Mouse (Mus musculus) granulocyte monocyte progenitor cell, adult 5-6 weeks (primary cell): ENCODE measurements around the gene Batf. TPM values are rescaled to one million over a fixed set of nuclear protein-coding genes. Genes with fewer than 3 reads are reported as not detected.
"Not testable (repeated sequence)": the region's sequence is repeated elsewhere in the genome, so short reads cannot be mapped to it uniquely, and the experiment has no call there.

Source experiments
- ATAC-seq: replicated peaks from 2 replicates; pipeline ENCODE4 v1.8.0; 2016; ENCODE audit warnings: mild to moderate bottlenecking, moderate TSS enrichment, inconsistent platforms; ENCODE audit not compliant: poor library complexity, severe bottlenecking
- total RNA-seq, 2 experiments: library from RNA; stranded (forward) in 1 of 2; stranded (reverse) in 1 of 2; fragments of 200-712, 200-1000 nt in 1 of 2; fragments of >200 nt in 1 of 2; fragmentation: Nextera tagmentation in 1 of 2; gene quantifications; 2 replicates each; pipeline ENCODE4 v1.2.3; 2014 to 2017

Gene Batf
- total RNA-seq (2014; fragmentation: Nextera tagmentation) = 18.5 and 22.2 TPM in 2 replicates
- 30.5 and 31.1 TPM in 2 replicates for total RNA-seq (2017)

DNA sequence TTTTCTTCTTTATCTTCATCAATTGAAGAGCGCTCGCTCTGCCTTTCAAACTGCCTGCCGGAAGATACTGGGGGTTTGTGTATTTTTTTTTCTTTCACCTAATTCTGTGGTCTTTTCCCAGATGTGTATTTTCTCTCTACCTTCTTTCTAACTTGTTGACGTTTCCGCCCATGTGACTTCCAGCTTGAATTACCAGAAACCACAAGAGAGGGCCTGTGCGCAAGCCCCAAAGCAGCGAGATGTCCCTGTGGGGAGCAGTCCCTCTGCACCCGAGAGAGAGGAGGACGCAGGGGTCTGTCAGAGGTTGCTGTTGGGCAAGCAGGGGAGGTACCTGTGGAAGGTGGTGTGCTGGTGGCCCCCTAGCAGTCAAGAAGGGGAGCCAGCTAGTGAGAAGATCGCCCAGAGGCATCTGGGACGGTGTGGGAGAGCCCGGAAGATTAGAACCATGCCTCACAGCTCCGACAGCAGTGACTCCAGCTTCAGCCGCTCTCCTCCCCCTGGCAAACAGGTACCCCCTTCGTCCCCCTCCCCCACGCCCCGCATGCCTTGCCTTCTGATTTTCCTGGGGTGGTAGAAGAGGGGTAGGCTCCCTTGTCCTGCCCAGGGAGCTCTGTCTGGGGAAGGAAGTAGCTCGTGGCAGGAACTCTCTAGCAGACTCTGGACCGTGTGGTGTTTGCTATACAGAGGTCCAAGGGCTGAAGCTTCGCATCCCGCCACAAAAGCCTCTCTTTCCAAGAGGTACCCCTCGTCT, at the start of gene Batf:
Gene Batf (plus strand): TSS at position 204 of the 751 bp plus-strand sequence.
- ATAC-seq = peak; percentile 63

GRCm38 (mm10) chr12:85637932-85638331, 48.5 kb upstream of the Batf start:
- no peak for ATAC-seq

DNA sequence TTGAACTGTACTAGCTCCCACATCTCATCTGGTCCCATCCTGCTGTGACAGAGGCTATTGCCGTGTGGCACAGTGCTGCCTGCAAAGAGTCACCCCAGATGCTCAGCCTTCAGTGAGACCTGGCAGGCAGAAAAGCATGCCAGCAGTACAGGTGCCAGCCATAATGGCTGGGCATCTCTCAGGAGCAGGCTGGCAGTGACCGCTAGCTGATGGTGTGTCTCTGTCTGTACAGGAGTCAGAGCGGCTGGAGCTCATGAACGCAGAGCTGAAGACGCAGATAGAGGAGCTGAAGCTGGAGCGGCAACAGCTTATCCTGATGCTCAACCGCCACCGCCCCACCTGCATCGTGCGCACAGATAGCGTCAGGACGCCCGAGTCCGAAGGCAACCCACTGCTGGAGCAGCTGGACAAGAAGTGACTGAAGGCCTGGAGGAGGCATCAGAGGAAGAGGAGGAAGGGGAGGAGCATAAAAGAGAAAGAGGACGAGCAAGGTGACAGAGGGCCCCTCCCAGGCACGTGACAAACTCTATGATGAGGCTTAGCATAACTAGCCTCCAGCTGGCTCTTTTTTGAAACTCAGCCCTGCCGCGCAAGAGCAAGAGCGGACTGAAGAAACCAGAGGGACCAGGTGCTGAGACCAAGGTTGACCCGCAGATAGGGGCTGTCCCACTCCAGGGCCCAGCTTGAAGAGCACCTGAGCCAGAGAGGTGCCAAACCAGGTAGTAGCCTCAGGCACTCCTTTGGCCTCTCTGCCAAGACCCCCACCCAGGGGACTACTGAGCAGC, 47.7 kb upstream of the Batf start:
- no peak for ATAC-seq

DNA sequence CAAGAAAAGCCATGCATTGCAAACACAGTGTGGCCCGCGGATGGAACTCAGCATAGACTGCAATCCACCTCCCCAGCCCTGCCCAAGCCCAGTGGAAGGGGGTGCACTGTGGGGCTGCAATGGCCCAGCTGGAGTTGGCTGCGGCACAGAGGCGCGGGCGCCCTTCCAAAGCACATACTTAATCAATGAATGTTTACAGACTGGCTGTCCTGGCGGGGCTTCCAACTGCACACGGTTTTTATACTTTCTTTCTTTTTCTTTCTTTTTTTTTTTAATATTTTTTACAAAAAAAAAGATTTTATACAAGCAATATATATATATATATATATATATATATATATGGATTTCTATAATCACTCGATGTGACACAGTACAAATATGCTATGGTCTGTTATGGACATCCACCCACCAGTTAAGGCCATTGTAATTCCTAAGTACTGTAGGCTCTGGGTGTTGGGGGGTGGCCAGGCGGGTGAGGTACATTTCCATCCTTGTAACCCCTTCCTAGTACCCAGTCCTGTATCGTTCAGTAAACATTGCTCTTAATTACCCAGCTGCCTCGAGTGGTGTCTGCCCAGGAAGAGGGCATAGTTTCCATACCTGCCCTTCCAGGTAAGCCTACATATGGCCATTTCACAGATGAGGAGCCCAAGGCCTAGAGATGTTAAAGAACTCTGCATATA, 47.0 kb upstream of the Batf start:
- ATAC-seq = no peak

- peak; percentile 13; the same call in 1 of the 2 replicates for ATAC-seq
These were observed 45.5 kb upstream of the Batf start for GRCm38 (mm10) chr12:85640852-85641563.

- no peak for ATAC-seq
These were observed 44.9 kb upstream of the Batf start for GRCm38 (mm10) chr12:85641564-85641931.

DNA sequence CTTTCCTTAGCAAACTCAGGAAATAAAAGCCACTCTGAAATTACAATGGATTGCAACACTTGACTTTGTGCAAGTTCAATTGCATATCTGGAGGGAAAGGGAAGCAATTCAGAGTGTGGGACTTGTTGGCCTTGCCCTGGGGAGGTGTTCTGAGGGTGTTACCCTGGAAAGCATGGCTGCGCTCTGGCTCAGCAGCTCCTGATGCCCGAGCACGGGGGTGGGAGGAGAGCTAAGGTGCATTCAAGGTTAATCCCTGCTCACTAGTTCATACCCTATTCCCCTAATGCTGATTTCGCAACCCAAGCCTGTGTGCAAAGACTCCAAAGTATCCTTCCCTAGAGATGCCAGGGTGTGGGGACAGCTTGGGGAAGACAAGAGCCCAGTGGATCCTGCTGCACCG, 42.7 kb upstream of the Batf start:
- peak; percentile 23 for ATAC-seq

GRCm38 (mm10) chr12:85645664-85646063, 40.8 kb upstream of the Batf start:
- no peak for ATAC-seq

GRCm38 (mm10) chr12:85647346-85647745, 39.1 kb upstream of the Batf start:
- ATAC-seq = peak; percentile 35

DNA sequence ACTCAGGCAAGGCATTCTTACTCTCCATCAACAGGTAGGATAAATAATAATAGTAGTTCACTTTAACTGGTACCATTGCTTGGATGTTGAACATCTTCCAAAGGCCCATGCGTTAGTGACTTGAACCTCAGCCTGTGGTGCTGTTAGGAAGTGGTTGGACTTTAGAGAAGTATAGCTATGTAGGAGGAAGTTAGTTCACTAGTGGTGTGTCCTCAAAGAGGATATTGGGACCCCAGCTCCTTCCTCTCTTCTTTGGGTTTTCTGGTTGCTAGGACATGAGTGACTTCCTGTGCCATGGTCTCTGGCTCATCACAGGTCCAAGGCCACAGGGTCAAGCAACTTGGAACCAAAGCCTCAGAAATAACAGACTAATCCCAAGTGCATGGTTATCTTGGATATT, 38.5 kb upstream of the Batf start:
- ATAC-seq = peak; percentile 90

DNA sequence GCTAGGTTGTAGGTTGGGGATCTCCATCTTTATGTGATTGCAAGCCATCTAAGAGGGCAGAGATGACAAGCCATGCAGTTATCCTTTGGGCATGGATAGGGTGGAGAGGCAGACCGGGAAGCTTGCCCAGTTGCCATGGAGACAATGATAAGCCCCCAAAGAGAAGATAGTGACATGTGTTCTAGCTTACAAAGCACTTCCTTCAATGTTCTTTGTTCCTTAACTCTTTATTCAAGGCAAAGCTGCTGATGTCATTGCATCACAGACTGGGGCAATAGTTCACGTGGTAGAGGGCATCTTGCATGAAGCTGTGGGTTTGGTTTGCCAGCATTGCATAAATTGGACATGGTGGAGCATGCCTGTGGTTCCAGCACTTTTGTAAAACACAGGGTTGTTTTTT, 27.1 kb upstream of the Batf start:
- peak; percentile 93 for ATAC-seq

- peak; percentile 22 for ATAC-seq
These were observed 25.6 kb upstream of the Batf start for GRCm38 (mm10) chr12:85660855-85661254.

DNA sequence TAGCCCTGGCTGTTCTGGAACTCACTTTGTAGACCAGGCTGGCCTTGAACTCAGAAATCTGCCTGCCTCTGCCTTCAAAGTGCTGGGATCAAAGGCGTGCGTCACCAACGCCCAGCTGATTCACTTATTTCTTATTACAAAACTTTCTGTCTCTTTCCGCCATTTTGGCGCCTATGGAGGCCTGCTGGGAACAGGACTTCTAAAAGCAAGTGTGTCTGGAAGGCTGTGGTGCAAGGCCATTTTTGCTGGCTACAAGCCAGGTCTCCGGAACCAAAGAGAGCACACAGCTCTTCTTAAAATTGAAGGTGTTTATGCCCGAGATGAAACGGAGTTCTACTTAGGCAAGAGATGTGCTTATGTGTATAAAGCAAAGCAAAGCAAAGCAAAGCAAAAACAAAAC, 24.2 kb upstream of the Batf start:
- ATAC-seq = not testable (repeated sequence)

- ATAC-seq = peak; percentile 54; the same call in 1 of the 2 replicates
These were observed 23.6 kb upstream of the Batf start for GRCm38 (mm10) chr12:85662896-85663295.

DNA sequence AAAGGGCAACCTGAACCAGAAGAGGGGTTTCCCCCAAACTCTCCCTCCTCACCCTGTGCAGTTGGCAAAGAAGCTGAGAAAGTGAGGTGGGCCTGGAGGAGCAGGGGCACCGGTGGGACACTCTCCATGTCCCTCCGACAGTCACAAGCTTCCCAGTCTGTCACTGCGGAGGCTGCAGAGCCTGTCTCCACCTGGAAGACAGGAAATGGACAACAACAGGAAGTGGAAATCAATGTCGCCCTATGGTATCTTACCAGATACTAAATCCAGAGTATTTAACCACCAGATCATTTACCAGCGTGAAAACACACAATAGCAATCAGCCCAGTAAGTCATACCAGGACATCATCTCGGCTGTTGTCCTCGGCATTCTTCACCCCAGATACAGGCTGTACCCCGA, 20.4 kb upstream of the Batf start:
- no peak for ATAC-seq

- ATAC-seq = no peak
These were observed 19.4 kb upstream of the Batf start for GRCm38 (mm10) chr12:85667071-85667470.

DNA sequence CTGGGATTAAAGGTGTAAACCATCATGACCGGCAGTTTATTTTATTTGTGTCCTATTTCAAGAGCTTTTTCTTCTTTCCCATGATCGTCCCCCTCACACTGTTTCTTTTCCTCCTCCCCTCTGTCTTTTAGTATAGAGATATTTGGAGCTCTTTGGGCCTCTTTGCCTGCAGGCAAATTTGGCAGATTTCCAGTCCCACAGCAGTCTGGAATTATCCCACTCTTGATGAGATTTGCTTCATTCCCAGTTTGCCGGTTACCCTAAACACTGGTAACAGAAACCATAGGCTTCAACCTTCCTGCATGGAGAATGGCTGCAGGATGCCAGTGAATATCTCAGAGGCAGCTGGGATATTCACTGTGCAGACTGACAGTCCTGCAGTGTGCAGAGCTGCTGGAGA, 17.8 kb upstream of the Batf start:
- ATAC-seq = no peak

DNA sequence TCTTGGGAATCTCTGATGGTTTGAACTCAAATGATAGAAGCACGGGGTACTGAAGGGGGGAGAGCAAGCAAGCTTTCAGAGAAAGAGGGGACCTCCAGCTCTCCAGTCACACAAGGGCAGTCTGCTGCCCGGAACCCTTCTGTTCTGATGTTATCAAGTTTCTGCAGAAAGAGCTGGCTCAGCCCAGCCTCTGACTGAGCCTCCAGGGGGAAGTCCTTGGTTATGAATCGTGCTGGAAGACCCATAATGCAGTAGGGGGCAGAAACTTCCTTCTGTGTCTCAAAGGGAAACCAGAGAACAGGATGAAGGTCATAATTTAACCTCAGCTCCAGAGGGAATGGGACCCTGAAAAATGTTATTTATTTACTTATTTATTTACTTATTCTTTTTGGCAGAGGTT, 16.4 kb upstream of the Batf start:
- ATAC-seq = peak; percentile 39

- ATAC-seq = peak; percentile 83
These were observed 12.6 kb upstream of the Batf start for GRCm38 (mm10) chr12:85673914-85674313.

DNA sequence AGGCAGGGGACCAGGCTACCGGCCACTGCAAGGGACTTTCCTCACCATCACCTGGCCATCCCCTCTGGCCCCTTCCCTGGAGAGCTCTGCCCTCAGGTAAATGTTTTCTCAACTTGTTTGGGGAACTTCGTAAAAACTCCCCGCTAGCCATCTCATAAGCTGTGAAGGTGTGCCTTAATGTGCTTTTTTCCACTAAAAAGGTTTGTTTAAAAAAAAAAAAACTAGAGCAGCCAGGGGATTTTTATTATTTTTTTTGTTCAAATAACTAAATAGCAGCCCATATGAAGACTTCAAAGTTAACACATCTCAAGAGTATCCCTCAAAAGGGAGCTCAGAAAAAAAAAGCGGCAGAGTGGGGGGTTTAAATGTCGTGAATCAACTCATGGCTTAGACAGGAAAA, 7.4 kb upstream of the Batf start:
- ATAC-seq = no peak
